Mouse (Mus musculus) brain, embryonic 14.5 days (tissue): Measurements from ENCODE around the gene Clec11a.

Experiments
- CTCF ChIP-seq: fragments of 200-500 bp; IDR thresholded peaks from 2 replicates; pipeline ENCODE4 v1.5.1; 2012; ENCODE audit warnings: inconsistent platforms, mild to moderate bottlenecking, moderate library complexity, borderline replicate concordance; ENCODE audit not compliant: insufficient read depth, insufficient read length; ENCODE audit errors: extremely low read depth
- POLR2A ChIP-seq: fragments of 200-500 bp; IDR thresholded peaks from 2 replicates; pipeline ENCODE4 v1.6.1; 2012; ENCODE audit warnings: mild to moderate bottlenecking, inconsistent platforms, borderline replicate concordance; ENCODE audit not compliant: poor library complexity, insufficient read depth, insufficient read length, severe bottlenecking; ENCODE audit errors: extremely low read depth

DNA sequence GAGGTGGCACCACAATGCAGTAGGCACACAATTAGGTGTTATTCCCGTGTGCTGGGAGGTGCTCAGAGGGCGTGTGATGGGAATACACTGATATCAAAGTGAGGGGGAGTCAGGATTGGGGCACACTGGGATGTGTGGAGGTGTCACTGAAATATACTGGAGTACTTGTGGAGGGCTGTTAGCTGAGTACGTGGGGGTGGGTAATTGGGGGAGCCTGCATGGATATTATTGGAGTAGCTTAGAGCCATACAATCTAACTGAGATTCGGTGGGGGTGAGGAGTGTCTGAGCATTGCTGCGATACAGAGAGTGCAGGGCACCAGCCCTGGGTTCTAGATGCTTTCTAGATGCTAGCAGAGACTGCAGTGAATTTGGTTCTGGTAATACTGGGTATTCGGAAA is 33.5 kb upstream of the Clec11a start:
- no peak for TF ChIP-seq POLR2A
- no peak for TF ChIP-seq CTCF
